Mouse (Mus musculus) lung, adult 2 months (tissue): ENCODE measurements around the gene Arap2.

ENCODE experiments used
- CTCF ChIP-seq: fragments of 200-500 bp; IDR thresholded peaks from 2 replicates; pipeline ENCODE4 v1.5.1; 2011; ENCODE audit warnings: mild to moderate bottlenecking, low read length, control low read depth; ENCODE audit not compliant: insufficient read depth
- POLR2A ChIP-seq: fragments of 200-500 bp; IDR thresholded peaks from 2 replicates; pipeline ENCODE4 v1.6.1; 2011; ENCODE audit warnings: low read depth, mild to moderate bottlenecking, control low read depth, low read length, borderline replicate concordance; ENCODE audit errors: extremely low read depth

DNA sequence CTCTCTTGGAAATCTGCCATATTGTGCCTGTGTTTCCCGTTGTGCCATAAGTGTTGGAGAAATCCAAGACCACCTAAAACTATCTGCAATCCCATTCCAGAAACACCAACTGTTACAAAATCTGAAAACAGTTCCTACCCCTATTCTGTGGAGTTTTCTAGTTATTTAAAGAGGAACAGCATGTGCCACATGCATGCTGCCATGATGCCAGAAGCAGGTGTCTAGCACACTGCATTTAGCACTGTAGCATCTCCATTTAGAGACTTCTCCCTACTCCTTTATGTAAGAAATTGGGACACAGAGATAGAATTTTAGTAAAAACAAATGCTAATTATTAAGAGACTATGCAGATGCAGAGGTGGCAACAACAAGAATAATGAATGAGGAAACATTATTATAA is 102.8 kb downstream of the Arap2 start:
- TF ChIP-seq POLR2A = no peak
- TF ChIP-seq CTCF = no peak
